Mouse (Mus musculus): ENCODE results near the gene Agap1. TPM values are rescaled to one million over a fixed set of nuclear protein-coding genes. Genes with fewer than 3 reads are reported as not detected.

Gene Agap1
- polyA plus RNA-seq, 1 experiment from 2014 or later = 11.3 TPM

DNA sequence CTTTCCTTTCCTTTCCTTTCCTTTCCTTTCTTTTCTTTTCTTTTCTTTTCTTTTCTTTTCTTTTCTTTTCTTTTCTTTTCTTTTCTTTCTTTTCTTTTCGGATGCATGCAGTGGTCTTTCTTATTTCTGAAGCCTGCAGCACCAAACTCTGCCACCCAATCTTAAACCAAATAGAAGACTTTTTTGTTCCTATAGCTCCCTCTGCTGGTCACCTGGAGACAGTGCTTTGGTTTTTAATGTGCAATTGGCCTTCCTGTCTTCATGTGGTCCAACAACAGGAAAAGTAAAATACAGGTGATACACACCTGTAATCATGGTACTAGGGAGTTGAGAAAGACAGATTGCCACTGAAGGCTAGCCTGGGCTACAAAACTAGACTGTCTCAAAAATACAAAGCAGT is 177.1 kb downstream of the Agap1 start:
- Histone ChIP-seq H3K4me1 (peaks cover 4% of the 10 kb centered on the region; the same call in 1 of the 2 replicates), H3K27ac (no peak overlapping the region), H3K9me3 (replicated peaks) (no peaks in the 10 kb centered on the region), H3K4me3 (replicated peaks) (no peak overlapping the region), H3K36me3 (peaks cover 50% of the 10 kb centered on the region), H3K4me2 (no peak overlapping the region), H3K27me3 (no peaks in the 10 kb centered on the region), H3K9ac (no peak overlapping the region)
- ATAC-seq (replicated peaks; ENCODE audit: low FRiP score) = no peak
- 29% methylated on average over 1 of the region's 1 CpGs for WGBS

GRCm38 (mm10) chr1:89634055-89634454 is 179.4 kb downstream of the Agap1 start:
- Histone ChIP-seq H3K4me3 (replicated peaks) (no peak overlapping the region), H3K27me3 (no peaks in the 10 kb centered on the region), H3K36me3 (peaks cover 64% of the 10 kb centered on the region), H3K4me1 (no peaks in the 10 kb centered on the region; the same call in 1 of the 2 replicates), H3K9me3 (replicated peaks) (no peaks in the 10 kb centered on the region), H3K27ac (no peak overlapping the region), H3K9ac (no peak overlapping the region), H3K4me2 (no peak overlapping the region)
- ATAC-seq (replicated peaks; ENCODE audit: low FRiP score) = no peak
- 82% methylated on average over 14 of the region's 14 CpGs for WGBS

DNA sequence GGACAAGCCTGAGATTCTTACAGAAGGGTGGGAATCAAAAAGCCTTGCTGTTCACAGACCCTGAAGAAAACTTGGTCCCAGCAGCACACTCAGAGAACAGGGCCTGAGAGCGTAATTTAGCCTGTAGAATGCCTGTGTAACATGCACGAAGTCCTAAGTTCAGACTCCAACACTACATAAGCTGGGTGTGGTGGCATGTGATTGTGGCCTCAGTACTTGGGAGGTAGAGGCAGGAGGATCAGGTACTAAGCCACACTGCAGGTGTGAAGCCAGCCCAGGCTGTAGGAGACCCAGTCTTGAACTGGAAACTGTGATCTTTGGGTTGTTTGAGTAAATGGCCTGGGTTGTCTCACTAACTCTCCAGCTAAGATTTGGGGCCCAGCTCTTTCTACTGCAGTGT is 180.5 kb downstream of the Agap1 start:
- H3K4me2 ChIP-seq = no peak overlapping the region
- WGBS = 95% methylated on average over 2 of the region's 2 CpGs
- no peak for ATAC-seq (replicated peaks; ENCODE audit: low FRiP score)
- no peaks in the 10 kb centered on the region for H3K9me3 ChIP-seq (replicated peaks)
- no peak overlapping the region for H3K9ac ChIP-seq
- H3K4me3 ChIP-seq (replicated peaks) = no peak overlapping the region
- H3K27ac ChIP-seq = no peak overlapping the region
- H3K4me1 ChIP-seq = no peaks in the 10 kb centered on the region
- H3K36me3 ChIP-seq = peaks cover 57% of the 10 kb centered on the region
- no peaks in the 10 kb centered on the region for H3K27me3 ChIP-seq

- WGBS = 93% methylated on average over 4 of the region's 4 CpGs
- Histone ChIP-seq H3K4me3 (replicated peaks) (no peak overlapping the region), H3K27ac (no peak overlapping the region), H3K27me3 (no peaks in the 10 kb centered on the region), H3K4me2 (no peak overlapping the region), H3K4me1 (no peaks in the 10 kb centered on the region), H3K9ac (no peak overlapping the region), H3K36me3 (peaks cover 47% of the 10 kb centered on the region), H3K9me3 (replicated peaks) (no peaks in the 10 kb centered on the region)
- no peak for ATAC-seq (replicated peaks; ENCODE audit: low FRiP score)
Measured at GRCm38 (mm10) chr1:89637670-89638069, 183.1 kb downstream of the Agap1 start.

DNA sequence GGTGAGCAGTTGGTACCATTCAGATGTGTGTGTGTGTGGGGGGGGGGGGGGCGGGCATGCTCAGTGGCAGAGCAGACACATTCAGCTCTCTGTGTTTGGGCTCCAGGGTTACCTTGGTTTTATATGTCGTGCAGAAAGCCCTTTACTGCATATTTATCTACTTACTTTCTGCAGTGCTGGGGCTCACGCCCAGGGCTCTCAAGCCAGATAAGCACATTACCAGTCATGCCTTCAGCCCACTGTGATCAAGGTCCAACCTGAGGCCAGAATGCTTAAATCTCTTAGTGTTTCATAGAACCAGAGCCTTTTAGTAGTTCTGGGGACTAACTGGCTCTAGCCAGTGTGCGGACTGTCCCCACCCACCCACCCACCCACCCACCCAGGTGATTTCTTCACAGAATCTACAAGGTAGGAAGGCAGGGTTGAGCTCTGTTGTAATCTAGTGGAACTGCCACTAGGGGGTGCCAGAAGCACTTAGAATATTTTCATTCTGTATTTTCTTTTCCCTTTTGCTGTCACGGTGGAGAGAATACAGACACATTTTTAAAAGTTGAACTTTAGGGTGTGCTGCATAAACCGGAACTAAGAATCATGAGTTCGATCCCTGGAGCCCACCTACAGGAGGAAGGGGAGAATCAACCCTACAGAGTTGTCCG is 189.0 kb downstream of the Agap1 start:
- no peak for ATAC-seq (replicated peaks; ENCODE audit: low FRiP score)
- Histone ChIP-seq H3K4me2 (peak overlapping the region; percentile 22; the same call in 1 of the 2 replicates), H3K27ac (no peak overlapping the region; the same call in 1 of the 2 replicates), H3K36me3 (peaks cover 2% of the 10 kb centered on the region; the same call in 1 of the 2 replicates), H3K9me3 (replicated peaks) (no peaks in the 10 kb centered on the region), H3K9ac (no peak overlapping the region), H3K4me1 (peaks cover 22% of the 10 kb centered on the region), H3K4me3 (replicated peaks) (no peak overlapping the region), H3K27me3 (0 out of 2 replicates have a peak, but pooled peaks cover 4% of the 10 kb centered on the region)
- WGBS = 62% methylated on average over 8 of the region's 8 CpGs

DNA sequence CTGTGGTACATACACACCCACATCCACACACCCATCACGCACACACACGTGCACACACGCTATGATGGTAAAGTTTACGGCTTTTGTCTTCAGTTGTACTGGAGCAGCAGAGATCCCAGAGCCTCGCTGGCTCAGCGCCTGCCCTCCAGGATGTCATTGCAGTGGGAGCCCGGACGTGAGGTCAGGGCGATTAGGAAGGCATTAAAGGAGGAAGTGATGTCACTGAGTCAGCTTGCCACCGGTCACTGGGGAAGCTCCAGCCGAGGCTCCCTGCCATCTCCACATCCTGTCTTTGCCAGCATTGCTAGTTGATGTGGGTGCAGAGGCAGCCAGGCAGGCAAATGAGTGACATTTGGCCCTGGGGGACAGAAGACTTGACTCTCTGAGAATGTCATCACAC is 189.5 kb downstream of the Agap1 start:
- Histone ChIP-seq H3K27me3 (0 out of 2 replicates have a peak, but pooled peaks cover 4% of the 10 kb centered on the region), H3K27ac (no peak overlapping the region; the same call in 1 of the 2 replicates), H3K4me1 (peaks cover 22% of the 10 kb centered on the region), H3K4me2 (peak overlapping the region; percentile 22; the same call in 1 of the 2 replicates), H3K9me3 (replicated peaks) (no peaks in the 10 kb centered on the region), H3K36me3 (no peaks in the 10 kb centered on the region; the same call in 1 of the 2 replicates), H3K4me3 (replicated peaks) (no peak overlapping the region), H3K9ac (no peak overlapping the region)
- ATAC-seq (replicated peaks; ENCODE audit: low FRiP score) = no peak
- WGBS = 57% methylated on average over 11 of the region's 11 CpGs

GRCm38 (mm10) chr1:89646326-89647018 is 191.9 kb downstream of the Agap1 start:
- Histone ChIP-seq H3K27ac (no peak overlapping the region), H3K4me2 (peak overlapping the region; percentile 60), H3K9me3 (replicated peaks) (no peaks in the 10 kb centered on the region), H3K36me3 (no peaks in the 10 kb centered on the region; the same call in 1 of the 2 replicates), H3K27me3 (0 out of 2 replicates have a peak, but pooled peaks cover 4% of the 10 kb centered on the region), H3K4me3 (replicated peaks) (peak overlapping the region; percentile 36), H3K4me1 (peaks cover 22% of the 10 kb centered on the region), H3K9ac (no peak overlapping the region)
- ATAC-seq (replicated peaks; ENCODE audit: low FRiP score) = peak; percentile 68
- 28% methylated on average over 4 of the region's 4 CpGs for WGBS

DNA sequence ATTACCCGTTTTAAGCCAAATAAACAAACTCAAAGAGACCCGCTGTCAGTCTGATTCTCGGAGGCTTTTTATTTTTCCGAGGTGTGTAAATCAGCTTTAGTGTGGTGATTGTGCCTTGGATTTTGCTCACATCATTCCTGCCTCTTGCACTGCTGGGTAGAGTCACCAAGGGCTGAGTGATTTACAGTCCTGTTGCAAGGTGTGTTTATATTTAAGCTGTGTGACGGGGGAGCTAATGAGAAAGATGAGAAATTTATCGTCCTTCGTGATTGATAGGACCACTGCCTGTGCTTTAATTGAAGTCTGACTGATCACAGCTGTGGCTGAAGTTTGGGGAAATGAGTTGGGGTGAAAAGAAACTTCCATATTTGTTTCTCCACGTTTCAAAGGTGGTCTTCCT is 192.9 kb downstream of the Agap1 start:
- H3K4me2 ChIP-seq = peak overlapping the region; percentile 60
- ATAC-seq (replicated peaks; ENCODE audit: low FRiP score) = no peak
- no peak overlapping the region for H3K9ac ChIP-seq
- 25% methylated on average over 8 of the region's 8 CpGs for WGBS
- no peaks in the 10 kb centered on the region for H3K36me3 ChIP-seq
- no peaks in the 10 kb centered on the region for H3K9me3 ChIP-seq (replicated peaks)
- H3K4me1 ChIP-seq = peaks cover 28% of the 10 kb centered on the region
- no peak overlapping the region for H3K27ac ChIP-seq
- H3K4me3 ChIP-seq (replicated peaks) = no peak overlapping the region
- H3K27me3 ChIP-seq = 0 out of 2 replicates have a peak, but pooled peaks cover 4% of the 10 kb centered on the region

DNA sequence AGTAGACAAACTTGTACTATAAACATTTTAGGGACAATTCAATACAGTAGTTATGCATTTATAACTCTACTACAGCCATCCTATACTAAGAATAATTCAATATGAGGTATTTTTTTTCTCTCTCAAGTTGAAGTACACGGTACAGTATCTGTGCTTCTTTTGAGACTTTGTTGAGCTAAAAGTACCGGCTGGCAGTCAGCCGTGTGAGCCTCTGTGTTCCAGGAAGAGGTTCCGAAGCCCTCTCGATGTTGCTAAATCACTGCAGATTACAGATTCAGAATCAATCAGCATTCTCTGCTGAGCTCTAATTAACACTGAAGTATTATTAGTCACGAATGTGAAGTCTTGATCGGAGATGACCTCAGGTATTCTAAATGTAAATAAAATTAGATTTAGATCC is 196.0 kb downstream of the Agap1 start:
- Histone ChIP-seq H3K36me3 (no peaks in the 10 kb centered on the region), H3K9me3 (replicated peaks) (no peaks in the 10 kb centered on the region), H3K27me3 (no peaks in the 10 kb centered on the region), H3K9ac (no peak overlapping the region), H3K4me3 (replicated peaks) (no peak overlapping the region), H3K4me2 (no peak overlapping the region), H3K27ac (no peak overlapping the region), H3K4me1 (peaks cover 24% of the 10 kb centered on the region)
- no peak for ATAC-seq (replicated peaks; ENCODE audit: low FRiP score)
- 93% methylated on average over 7 of the region's 7 CpGs for WGBS

DNA sequence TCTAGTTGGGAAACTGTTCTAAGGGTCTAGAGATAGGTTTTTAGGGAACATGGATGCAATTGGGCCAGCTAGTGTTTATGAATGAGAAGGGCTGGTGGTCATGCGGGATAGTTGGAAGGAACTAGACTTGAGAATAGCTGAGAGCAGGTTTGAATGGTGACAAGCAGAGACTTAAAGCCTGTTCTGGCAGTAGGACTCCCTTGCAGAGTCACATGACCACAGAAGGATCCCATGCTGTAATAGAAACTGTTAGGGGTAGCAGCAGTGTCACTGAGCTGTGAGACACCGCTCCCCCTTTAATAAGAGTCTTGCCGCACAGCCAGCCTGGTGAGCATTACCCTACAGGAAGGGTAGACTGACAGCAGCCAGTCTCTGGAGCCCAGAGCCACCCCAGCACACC is 201.6 kb downstream of the Agap1 start:
- Histone ChIP-seq H3K4me1 (0 out of 2 replicates have a peak, but pooled peaks cover 13% of the 10 kb centered on the region), H3K27ac (no peak overlapping the region), H3K4me3 (replicated peaks) (no peak overlapping the region), H3K9ac (no peak overlapping the region), H3K27me3 (no peaks in the 10 kb centered on the region), H3K4me2 (no peak overlapping the region), H3K9me3 (replicated peaks) (no peaks in the 10 kb centered on the region), H3K36me3 (no peaks in the 10 kb centered on the region)
- 94% methylated on average over 3 of the region's 3 CpGs for WGBS
- no peak for ATAC-seq (replicated peaks; ENCODE audit: low FRiP score)

DNA sequence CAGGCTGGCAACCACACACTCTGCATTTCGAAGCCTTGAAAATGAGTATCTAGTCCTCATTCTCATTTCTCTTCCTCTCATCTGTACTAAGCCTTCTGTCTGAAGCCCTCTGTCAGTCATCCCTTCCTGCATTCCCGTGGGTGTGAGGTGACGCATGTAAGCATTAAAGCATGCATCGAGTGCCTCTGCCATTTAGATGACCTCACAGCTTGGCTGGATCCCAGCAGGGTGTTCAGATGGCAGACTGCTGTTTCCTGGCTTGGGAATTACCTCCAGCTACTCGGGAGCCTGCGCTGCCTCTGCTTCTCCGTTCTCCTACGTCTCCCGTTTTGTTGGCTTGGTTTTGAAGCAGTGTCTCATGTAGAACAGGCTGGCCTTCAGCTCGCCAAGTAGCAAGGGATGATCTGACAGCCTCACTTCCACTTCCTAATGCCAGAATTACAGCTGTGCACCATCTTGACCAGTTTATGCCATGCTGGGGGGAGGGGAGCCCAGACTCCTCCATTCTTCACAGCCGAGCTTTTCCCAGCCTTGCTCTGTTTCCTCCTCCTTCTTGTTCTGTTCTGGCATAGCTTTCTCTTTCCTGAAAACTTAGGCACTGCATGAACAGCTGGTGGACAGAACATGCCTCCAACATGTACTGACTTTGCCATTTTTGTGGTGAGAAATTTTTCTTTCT is 202.2 kb downstream of the Agap1 start:
- Histone ChIP-seq H3K27me3 (no peaks in the 10 kb centered on the region), H3K4me3 (replicated peaks) (no peak overlapping the region), H3K27ac (no peak overlapping the region), H3K9me3 (replicated peaks) (no peaks in the 10 kb centered on the region), H3K9ac (no peak overlapping the region), H3K4me2 (no peak overlapping the region), H3K4me1 (0 out of 2 replicates have a peak, but pooled peaks cover 13% of the 10 kb centered on the region), H3K36me3 (no peaks in the 10 kb centered on the region)
- ATAC-seq (replicated peaks; ENCODE audit: low FRiP score) = no peak
- 45% methylated on average over 11 of the region's 11 CpGs for whole genome bisulfite sequencing

- Histone ChIP-seq H3K4me2 (no peak overlapping the region), H3K27me3 (no peaks in the 10 kb centered on the region), H3K9me3 (replicated peaks) (no peaks in the 10 kb centered on the region), H3K27ac (no peak overlapping the region), H3K9ac (no peak overlapping the region), H3K36me3 (peaks cover 16% of the 10 kb centered on the region), H3K4me3 (replicated peaks) (no peak overlapping the region), H3K4me1 (0 out of 2 replicates have a peak, but pooled peaks cover 7% of the 10 kb centered on the region)
- ATAC-seq (replicated peaks; ENCODE audit: low FRiP score) = no peak
- whole genome bisulfite sequencing = 82% methylated on average over 4 of the region's 4 CpGs
Measured at GRCm38 (mm10) chr1:89660804-89661203, 206.2 kb downstream of the Agap1 start.
